Mouse (Mus musculus) stomach, embryonic 16.5 days (tissue): ENCODE measurements around the gene Gm5447. TPM values are rescaled to one million over a fixed set of nuclear protein-coding genes. Genes with fewer than 3 reads are reported as not detected.

Experiments used
- ATAC-seq: fragments of 200-750 bp; cut with Nextera tagmentation; 2 replicates; pipeline ENCODE4 v1.8.0; 2017; ENCODE audit warnings: moderate number of reproducible peaks, moderate TSS enrichment; ENCODE audit not compliant: insufficient read depth, low FRiP score
- H3K27ac ChIP-seq: fragments of 300-500 bp; sonication (generic); 2 replicates; pipeline ENCODE4 v1.5.1; 2014; ENCODE audit warnings: low read length
- H3K27me3 ChIP-seq: fragments of 300-500 bp; sonication (generic); 2 replicates; pipeline ENCODE4 v1.6.1; 2014; ENCODE audit warnings: low read length, control low read depth, mixed read lengths; ENCODE audit not compliant: control insufficient read depth, insufficient read depth
- H3K36me3 ChIP-seq: fragments of 300-500 bp; sonication (generic); 2 replicates; pipeline ENCODE4 v1.6.1; 2014; ENCODE audit warnings: low read length; ENCODE audit not compliant: control insufficient read depth, insufficient read depth
- H3K4me1 ChIP-seq: fragments of 300-500 bp; sonication (generic); 2 replicates; pipeline ENCODE4 v1.6.1; 2014; ENCODE audit warnings: low read length, control low read depth, mixed read lengths; ENCODE audit not compliant: control insufficient read depth, insufficient read depth
- H3K4me2 ChIP-seq: fragments of 300-500 bp; sonication (generic); 2 replicates; pipeline ENCODE4 v1.6.1; 2014; ENCODE audit warnings: low read depth, low read length, mixed read lengths
- H3K4me3 ChIP-seq: fragments of 300-500 bp; sonication (generic); replicated peaks from 2 replicates; pipeline ENCODE4 v1.5.1; 2014; ENCODE audit warnings: mild to moderate bottlenecking, low read length
- H3K9ac ChIP-seq: fragments of 300-500 bp; sonication (generic); 2 replicates; pipeline ENCODE4 v1.6.1; 2014; ENCODE audit warnings: low read length
- H3K9me3 ChIP-seq: fragments of 300-500 bp; sonication (generic); replicated peaks from 2 replicates; pipeline ENCODE4 v1.6.1; 2016; ENCODE audit warnings: low read length, control low read depth; ENCODE audit not compliant: control insufficient read depth
- WGBS: fragments of 180-500 bp; shearing (Covaris S2); extraction: QIAGEN DNeasy Blood & Tissue Kit; methylation state at CpG from one replicate; pipeline ENCODE4 v1.1.7; 2014; 5-methylcytosine and 5-hydroxymethylcytosine counted together
- polyA plus RNA-seq: library from polyadenylated mRNA; unstranded; fragments of >200 nt; fragmentation: Nextera tagmentation; extraction: Ambion mirVana; gene quantifications from 2 replicates; pipeline ENCODE4 v1.2.1, GENCODE M21; 2015

Gm5447 gene
- polyA plus RNA-seq, 1 experiment from 2014 or later: 0.08 TPM

- Histone ChIP-seq H3K4me3 (no peak overlapping the region), H3K36me3 (no peaks in the 10 kb centered on the region), H3K27me3 (no peaks in the 10 kb centered on the region), H3K9ac (no peak overlapping the region), H3K4me1 (no peaks in the 10 kb centered on the region), H3K4me2 (no peak overlapping the region), H3K27ac (no peak overlapping the region), H3K9me3 (no peaks in the 10 kb centered on the region)
- WGBS: 80% methylated on average over 3 of the region's 3 CpGs
- no peak for ATAC-seq
These were observed 49.7 kb downstream of the Gm5447 start for GRCm38 (mm10) chr13:31023664-31024063.

Other genes with a start within 250 kb of the Gm5447 start
- gene Irf4, start 225.0 kb upstream of the Gm5447 start, polyA plus RNA-seq: 0.06 and 0.12 TPM in 2 replicates
- gene Hus1b, start 26.4 kb upstream of the Gm5447 start, polyA plus RNA-seq: not detected in 2 replicates
- gene Exoc2, start 111 bp upstream of the Gm5447 start, polyA plus RNA-seq: 28.8 and 29.1 TPM in 2 replicates